Mouse (Mus musculus): Measurements from ENCODE around the gene Clip2. TPM values are rescaled to one million over a fixed set of nuclear protein-coding genes. Genes with fewer than 3 reads are reported as not detected.

Gene Clip2
- polyA plus RNA-seq, 1 experiment from 2014 or later: 2.1 TPM

DNA sequence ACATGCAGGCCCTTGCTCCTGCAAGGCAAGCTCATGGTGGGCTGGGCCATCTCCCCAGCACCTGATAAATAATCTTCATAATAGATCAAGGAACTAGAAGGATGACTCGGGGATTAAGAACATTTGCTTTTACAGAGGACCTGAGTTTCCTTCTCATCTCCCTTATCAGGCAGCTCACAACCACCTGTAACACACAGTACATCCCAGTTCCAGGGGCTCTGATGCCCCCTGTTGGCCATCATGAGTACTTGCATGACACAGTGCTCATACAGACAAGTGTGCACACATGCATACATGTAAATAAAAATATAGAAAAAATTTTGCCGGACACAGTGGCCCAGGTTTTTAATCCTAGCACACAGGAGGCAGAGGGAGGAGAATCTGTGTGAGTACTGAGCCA lies 78.3 kb downstream of the Clip2 start:
- H3K4me3 ChIP-seq: no peak overlapping the region
- H3K36me3 ChIP-seq: no peaks in the 10 kb centered on the region
- 73% methylated on average over 2 of the region's 2 CpGs for WGBS
- no peaks in the 10 kb centered on the region for H3K4me1 ChIP-seq
- DNase-seq (ENCODE audit: low spot score): peak; percentile 48
- H3K27me3 ChIP-seq (ENCODE audit: insufficient read depth, poor library complexity, severe bottlenecking): no peaks in the 10 kb centered on the region
- H3K9me3 ChIP-seq: no peaks in the 10 kb centered on the region
- H3K27ac ChIP-seq: no peak overlapping the region

DNA sequence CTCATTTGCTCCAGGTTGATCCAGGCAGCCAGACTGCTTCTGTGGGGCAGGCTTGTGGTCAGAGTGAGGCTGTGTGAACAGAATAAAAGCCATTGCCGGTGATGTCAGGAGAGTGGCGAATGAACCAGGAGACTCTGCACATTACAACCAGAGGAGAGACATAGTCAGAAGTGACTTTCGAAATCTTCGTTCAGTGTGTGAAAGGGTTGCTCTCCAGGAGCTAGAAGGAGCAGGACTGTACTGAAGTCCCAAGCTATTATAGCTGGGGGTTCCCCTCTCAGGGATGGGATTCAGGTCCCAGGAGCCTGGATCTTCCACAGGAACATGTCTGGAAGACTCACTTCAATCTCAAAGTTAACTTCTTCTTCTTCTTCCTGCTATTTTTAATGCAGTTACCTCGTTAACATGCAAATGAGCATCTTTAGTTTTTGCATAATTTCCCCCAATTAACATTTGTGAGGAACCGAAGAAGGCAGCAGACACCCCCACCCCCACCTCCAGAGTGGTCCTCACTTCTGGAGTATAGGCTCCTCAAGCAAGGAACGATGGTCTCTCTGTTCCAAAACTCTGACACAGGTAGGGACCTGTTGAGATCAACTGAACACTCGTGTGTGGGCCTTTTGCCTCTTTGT lies 81.6 kb downstream of the Clip2 start:
- Histone ChIP-seq H3K27ac (no peak overlapping the region), H3K9me3 (no peaks in the 10 kb centered on the region), H3K36me3 (no peaks in the 10 kb centered on the region), H3K4me1 (peaks cover 21% of the 10 kb centered on the region), H3K27me3 (ENCODE audit: insufficient read depth, poor library complexity, severe bottlenecking) (no peaks in the 10 kb centered on the region), H3K4me3 (no peak overlapping the region)
- DNase-seq (ENCODE audit: low spot score): peak; percentile 31
- 82% methylated on average over 8 of the region's 8 CpGs for WGBS

DNA sequence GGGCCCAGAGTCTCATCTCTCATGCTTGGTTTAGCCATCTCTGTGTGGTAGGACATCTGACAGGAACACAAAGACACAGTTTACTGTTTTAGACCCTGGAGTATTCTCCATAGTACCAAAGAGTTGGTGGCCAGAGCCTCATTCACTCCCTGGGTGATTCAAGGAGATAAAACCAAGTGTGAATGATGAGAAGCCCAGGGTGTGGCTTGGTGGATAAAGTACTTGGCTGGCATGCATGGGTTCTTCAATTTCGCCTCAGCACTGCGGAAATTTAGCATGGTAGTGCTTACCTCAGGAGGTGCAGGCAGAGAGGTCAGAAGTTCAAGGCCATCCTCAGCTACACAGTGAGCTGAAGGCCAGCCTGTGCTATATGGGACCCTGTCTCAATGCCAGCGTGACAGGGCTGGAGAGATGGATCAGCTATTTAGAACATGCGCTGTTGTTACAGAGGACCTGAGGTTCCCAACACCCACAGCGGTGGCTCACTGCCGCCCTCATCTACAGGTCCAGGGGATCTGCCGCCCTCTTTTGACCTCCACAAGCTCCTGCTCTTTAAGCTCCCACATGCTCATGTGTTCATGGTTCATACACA lies 82.6 kb downstream of the Clip2 start:
- no peaks in the 10 kb centered on the region for H3K36me3 ChIP-seq
- WGBS: 73% methylated on average over 7 of the region's 7 CpGs
- no peaks in the 10 kb centered on the region for H3K9me3 ChIP-seq
- H3K4me3 ChIP-seq: no peak overlapping the region
- H3K4me1 ChIP-seq: peaks cover 21% of the 10 kb centered on the region
- H3K27me3 ChIP-seq (ENCODE audit: insufficient read depth, poor library complexity, severe bottlenecking): no peaks in the 10 kb centered on the region
- peak; percentile 71 for DNase-seq (ENCODE audit: low spot score)
- no peak overlapping the region for H3K27ac ChIP-seq

DNA sequence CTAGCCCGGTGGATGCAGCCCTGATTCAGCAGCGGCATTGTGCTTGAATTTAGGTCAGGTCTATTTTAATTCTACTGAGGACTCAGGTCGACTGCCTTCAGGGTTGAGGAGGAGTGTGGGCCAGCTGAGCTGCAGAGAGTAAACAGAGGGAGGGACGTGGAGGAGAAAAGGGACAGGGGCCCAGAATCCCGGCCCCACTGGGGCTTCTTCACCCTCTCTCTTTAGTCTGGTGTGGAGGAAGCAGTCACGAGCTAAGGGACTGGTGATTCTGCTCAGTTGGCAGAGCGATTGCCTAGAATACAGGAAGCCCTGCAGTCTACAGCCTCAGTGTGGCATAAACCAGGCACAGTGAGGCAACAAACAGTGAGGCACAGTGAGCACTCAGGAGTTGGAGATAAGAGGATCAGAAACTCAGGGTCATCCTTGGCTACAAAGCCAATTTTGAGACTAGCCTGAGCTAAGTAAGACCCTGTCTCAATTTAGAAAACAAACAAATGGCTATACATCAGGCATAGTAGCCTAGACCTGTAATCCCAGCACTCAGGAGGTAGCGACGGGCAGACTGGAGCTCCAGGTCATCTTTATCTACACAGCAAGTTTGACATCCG lies 84.0 kb downstream of the Clip2 start:
- 69% methylated on average over 10 of the region's 10 CpGs for WGBS
- Histone ChIP-seq H3K27ac (0 out of 2 replicates have a peak overlapping the region, but pooled peaks have one; percentile 22), H3K27me3 (ENCODE audit: insufficient read depth, poor library complexity, severe bottlenecking) (no peaks in the 10 kb centered on the region), H3K4me3 (no peak overlapping the region), H3K36me3 (no peaks in the 10 kb centered on the region), H3K4me1 (peaks cover 21% of the 10 kb centered on the region), H3K9me3 (no peaks in the 10 kb centered on the region)
- DNase-seq (ENCODE audit: low spot score): peak; percentile 53

DNA sequence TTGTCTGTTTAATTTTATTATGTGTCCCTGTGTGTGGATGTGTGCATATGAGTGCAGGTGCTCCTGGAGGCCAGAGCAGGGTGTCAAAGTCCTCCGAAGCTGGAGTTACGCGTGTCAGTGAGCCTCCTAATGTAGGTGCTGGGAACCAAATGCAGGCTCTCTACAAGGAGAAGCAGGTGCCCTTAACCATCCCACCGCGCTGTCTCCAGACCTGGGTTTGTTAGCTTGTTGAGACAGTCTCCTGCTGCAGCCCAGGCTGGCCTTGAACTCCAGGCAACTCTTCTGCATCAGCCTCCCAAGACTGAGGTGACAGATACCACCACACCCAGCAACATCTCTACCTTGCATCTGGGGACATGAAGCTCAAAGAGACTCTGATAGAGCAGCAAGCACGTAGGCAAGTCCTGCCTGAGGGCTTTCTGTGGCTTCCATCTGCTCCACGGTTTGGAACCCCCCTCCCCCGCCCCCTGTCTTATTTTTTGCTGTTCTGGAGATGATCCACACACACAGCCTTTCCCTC lies 85.1 kb downstream of the Clip2 start:
- no peak overlapping the region for H3K4me3 ChIP-seq
- no peaks in the 10 kb centered on the region for H3K36me3 ChIP-seq
- no peak overlapping the region; the same call in 1 of the 2 replicates for H3K27ac ChIP-seq
- 62% methylated on average over 8 of the region's 8 CpGs for WGBS
- no peaks in the 10 kb centered on the region for H3K9me3 ChIP-seq
- peaks cover 21% of the 10 kb centered on the region for H3K4me1 ChIP-seq
- DNase-seq (ENCODE audit: low spot score): peak; percentile 73
- no peaks in the 10 kb centered on the region for H3K27me3 ChIP-seq (ENCODE audit: insufficient read depth, poor library complexity, severe bottlenecking)

DNA sequence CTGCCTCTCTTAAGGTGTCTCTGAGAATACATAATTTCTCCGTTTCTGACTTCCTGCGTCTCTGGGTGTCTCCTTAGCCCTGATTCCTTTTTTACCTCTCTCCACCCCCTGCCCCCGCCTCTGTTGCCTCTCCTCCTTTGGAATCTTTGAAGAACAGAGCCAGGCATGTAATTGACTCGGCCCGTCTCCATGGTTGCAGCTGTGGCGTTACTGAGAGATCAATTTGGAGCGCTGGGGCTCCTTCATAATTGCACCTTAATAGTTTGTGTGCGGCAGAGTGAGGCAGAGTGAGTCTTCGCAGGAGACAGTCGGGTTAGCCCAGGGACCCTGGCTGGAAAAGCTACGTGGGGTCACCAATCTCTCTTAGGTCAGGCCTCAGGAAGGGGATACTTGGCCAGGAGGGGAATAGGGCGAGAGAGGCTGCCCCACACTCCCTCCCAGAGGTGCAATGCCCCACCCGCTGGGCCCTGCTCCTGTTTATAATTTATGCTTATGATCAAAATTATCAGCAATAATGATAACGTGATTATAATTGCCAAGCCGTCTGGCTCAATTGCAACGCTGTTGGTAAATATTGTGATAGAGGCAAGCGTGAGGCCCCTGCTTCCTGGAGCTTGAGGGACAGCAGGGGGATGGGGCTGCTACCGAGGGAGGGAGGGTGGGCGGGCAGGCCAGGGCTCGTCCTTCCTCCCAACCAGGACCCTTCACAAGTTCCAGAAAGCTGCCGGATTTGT lies 85.8 kb downstream of the Clip2 start:
- H3K4me1 ChIP-seq: peaks cover 21% of the 10 kb centered on the region
- H3K4me3 ChIP-seq: no peak overlapping the region
- DNase-seq (ENCODE audit: low spot score): peak; percentile 74
- peak overlapping the region; percentile 3; the same call in 1 of the 2 replicates for H3K27ac ChIP-seq
- no peaks in the 10 kb centered on the region for H3K9me3 ChIP-seq
- H3K27me3 ChIP-seq (ENCODE audit: insufficient read depth, poor library complexity, severe bottlenecking): no peaks in the 10 kb centered on the region
- WGBS: 35% methylated on average over 21 of the region's 21 CpGs
- no peaks in the 10 kb centered on the region for H3K36me3 ChIP-seq

DNA sequence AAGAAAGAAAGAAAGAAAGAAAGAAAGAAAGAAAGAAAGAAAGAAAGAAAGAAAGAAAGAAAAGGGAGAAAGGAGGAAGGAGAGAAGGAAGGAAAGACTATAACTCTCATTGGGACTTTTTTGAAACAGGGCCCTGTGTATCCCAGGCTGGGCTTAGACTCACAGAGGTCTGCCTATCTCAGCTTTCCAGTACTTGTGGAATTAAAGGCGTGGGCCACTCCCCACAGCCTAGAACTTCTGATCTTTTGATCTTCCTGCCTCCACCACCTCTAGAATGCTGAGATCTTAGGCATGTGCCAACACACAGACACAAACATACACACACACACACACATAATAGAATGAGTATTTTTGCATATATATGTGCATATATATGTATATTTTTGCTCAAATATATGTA lies 87.0 kb downstream of the Clip2 start:
- Histone ChIP-seq H3K27me3 (ENCODE audit: insufficient read depth, poor library complexity, severe bottlenecking) (no peaks in the 10 kb centered on the region), H3K4me1 (peaks cover 21% of the 10 kb centered on the region), H3K4me3 (no peak overlapping the region), H3K27ac (no peak overlapping the region), H3K9me3 (no peaks in the 10 kb centered on the region), H3K36me3 (no peaks in the 10 kb centered on the region)
- DNase-seq (ENCODE audit: low spot score): peak; percentile 36
- 83% methylated on average over 1 of the region's 1 CpGs for WGBS

DNA sequence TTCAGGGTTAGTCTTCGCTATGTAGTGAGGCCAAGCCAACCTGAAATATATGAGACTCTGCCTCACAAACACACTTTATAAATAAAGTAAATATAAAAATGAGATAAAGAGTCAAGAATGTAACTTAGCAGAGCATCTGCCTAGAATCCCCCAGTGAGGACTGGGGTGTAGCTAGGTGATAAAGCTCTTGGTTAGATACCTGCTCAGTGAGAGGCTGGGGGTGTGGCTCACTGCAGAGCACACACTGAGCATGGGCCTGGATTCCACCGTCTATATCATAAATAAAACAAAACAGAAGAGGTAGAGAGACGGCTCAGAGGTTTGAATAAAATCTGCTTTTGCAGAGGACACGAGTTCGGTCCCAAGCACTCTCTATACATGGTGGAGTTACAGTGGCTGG lies 88.0 kb downstream of the Clip2 start:
- Histone ChIP-seq H3K27ac (no peak overlapping the region), H3K9me3 (no peaks in the 10 kb centered on the region), H3K4me1 (peaks cover 21% of the 10 kb centered on the region), H3K27me3 (ENCODE audit: insufficient read depth, poor library complexity, severe bottlenecking) (no peaks in the 10 kb centered on the region), H3K4me3 (no peak overlapping the region), H3K36me3 (no peaks in the 10 kb centered on the region)
- peak; percentile 25 for DNase-seq (ENCODE audit: low spot score)
- WGBS: 84% methylated on average over 5 of the region's 5 CpGs

DNA sequence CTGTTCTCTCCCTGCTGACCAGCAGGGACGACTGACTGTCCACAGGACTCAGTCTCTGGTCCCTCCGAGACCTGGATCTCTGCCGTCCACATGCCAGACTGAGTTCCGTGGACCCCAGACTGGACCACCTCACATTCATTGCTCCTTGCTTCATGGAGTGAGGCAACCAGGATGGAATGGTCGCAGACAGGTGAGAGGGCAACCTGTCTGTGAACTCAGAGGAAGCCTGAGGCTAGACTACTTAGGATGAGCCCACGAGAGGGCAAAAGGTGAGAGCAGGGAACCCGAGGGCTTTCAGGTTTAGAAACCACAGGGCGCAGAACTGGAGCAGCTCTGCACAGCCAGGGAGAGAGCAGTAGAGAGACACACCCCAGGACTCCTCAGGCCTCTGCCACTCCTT lies 89.5 kb downstream of the Clip2 start:
- Histone ChIP-seq H3K27ac (no peak overlapping the region), H3K4me1 (peaks cover 14% of the 10 kb centered on the region), H3K36me3 (no peaks in the 10 kb centered on the region), H3K27me3 (ENCODE audit: insufficient read depth, poor library complexity, severe bottlenecking) (no peaks in the 10 kb centered on the region), H3K9me3 (no peaks in the 10 kb centered on the region), H3K4me3 (no peak overlapping the region)
- peak; percentile 43 for DNase-seq (ENCODE audit: low spot score)
- 77% methylated on average over 8 of the region's 8 CpGs for WGBS

DNA sequence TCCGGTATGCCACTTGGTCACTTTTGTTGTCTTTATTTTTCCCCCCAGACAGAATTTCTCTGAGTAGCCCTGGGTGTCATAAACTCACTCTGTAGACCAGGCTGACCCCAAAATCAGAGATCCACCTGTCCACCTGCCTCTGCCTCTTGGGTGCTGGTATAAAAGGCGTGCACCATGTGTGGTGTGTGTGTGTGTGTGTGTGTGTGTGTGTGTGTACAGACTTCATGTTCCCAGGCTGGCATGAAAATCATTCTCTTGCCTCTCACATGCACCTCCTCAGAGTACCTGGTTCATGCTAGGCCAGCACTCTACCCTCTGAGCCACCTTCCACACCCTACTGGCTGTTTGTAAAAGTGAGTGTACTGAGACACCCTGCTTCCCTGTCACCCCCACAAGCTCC lies 89.9 kb downstream of the Clip2 start:
- peak; percentile 63 for DNase-seq (ENCODE audit: low spot score)
- Histone ChIP-seq H3K4me1 (peaks cover 14% of the 10 kb centered on the region), H3K9me3 (no peaks in the 10 kb centered on the region), H3K27me3 (ENCODE audit: insufficient read depth, poor library complexity, severe bottlenecking) (no peaks in the 10 kb centered on the region), H3K27ac (no peak overlapping the region), H3K4me3 (no peak overlapping the region), H3K36me3 (no peaks in the 10 kb centered on the region)
- WGBS: 79% methylated on average over 2 of the region's 2 CpGs

DNA sequence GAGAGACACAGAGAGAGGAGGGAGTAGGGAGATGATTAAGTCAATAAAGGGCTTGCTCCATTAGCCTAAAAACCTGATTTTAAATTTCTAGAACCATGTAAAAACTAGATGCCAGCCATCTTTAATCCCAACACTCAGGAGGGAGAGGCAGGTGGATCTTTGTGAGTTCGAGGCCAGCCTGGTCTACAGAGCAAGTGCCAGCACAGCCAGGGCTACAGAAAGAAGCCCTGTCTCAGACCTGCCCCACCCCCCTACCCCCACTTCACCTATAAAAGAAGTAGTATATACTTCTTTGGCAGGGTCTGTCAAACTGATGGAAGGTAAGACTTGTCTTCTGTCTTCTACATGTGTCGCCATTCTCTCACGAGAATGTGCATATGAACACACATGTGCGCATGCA lies 91.7 kb downstream of the Clip2 start:
- Histone ChIP-seq H3K36me3 (no peaks in the 10 kb centered on the region), H3K4me3 (no peak overlapping the region)
- 94% methylated on average over 4 of the region's 4 CpGs for WGBS

DNA sequence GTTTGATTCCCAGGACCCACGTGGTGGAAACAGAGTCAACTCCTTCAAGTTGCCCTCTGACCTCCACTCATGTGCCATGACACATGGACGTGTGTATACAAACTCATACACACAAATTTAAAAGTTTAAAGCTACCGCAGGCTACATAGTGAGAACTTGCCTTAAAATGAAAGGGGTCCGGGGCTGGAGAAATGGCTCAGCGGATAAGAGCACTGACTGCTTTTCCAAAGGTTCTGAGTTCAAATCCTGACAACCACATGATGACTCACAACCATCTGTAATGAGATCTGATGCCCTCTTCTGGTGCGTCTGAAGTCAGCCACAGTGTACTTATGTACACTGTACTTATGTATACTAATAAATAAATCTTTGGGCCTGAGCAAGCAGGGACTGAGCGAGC lies 93.1 kb downstream of the Clip2 start:
- 88% methylated on average over 7 of the region's 7 CpGs for WGBS
- DNase-seq (ENCODE audit: low spot score): no peak
- H3K4me1 ChIP-seq: peaks cover 15% of the 10 kb centered on the region
- no peaks in the 10 kb centered on the region for H3K27me3 ChIP-seq (ENCODE audit: insufficient read depth, poor library complexity, severe bottlenecking)
- H3K9me3 ChIP-seq: no peaks in the 10 kb centered on the region
- H3K27ac ChIP-seq: no peak overlapping the region
- H3K36me3 ChIP-seq: no peaks in the 10 kb centered on the region
- H3K4me3 ChIP-seq: no peak overlapping the region

More for the DNA sequence above, 91.7 kb downstream of the Clip2 start:
- Histone ChIP-seq H3K27me3 (ENCODE audit: insufficient read depth, poor library complexity, severe bottlenecking) (no peaks in the 10 kb centered on the region), H3K9me3 (no peaks in the 10 kb centered on the region), H3K4me1 (peaks cover under 1% of the 10 kb centered on the region; the same call in 1 of the 2 replicates), H3K27ac (no peak overlapping the region)
- DNase-seq (ENCODE audit: low spot score): peak; percentile 52

DNA sequence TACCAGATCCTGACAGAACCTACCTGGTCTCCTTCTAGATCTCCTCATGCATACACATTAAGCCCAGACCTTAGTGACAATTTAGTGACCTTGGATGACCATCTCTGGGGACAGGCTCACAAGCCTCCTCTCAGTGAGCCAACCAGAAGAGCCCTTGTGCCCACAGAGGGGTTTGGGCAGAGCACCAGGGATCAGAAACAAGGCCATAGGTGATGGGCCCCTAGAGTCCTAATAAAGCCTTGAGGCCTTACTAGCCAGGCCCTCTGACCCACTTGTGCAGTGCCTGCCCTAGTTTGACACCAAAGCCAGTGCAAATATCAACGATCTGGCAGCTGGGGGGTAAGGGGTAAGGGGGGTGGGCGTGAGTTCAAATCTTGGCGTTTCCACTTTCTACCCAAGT lies 93.8 kb downstream of the Clip2 start:
- no peaks in the 10 kb centered on the region for H3K27me3 ChIP-seq (ENCODE audit: insufficient read depth, poor library complexity, severe bottlenecking)
- peaks cover 22% of the 10 kb centered on the region for H3K4me1 ChIP-seq
- DNase-seq (ENCODE audit: low spot score): no peak
- no peak overlapping the region for H3K27ac ChIP-seq
- WGBS: 87% methylated on average over 3 of the region's 3 CpGs
- H3K4me3 ChIP-seq: no peak overlapping the region
- 0 out of 2 replicates have a peak, but pooled peaks cover 3% of the 10 kb centered on the region for H3K36me3 ChIP-seq
- no peaks in the 10 kb centered on the region for H3K9me3 ChIP-seq
